Mouse (Mus musculus) common myeloid progenitor, adult 5-6 weeks (primary cell): ENCODE measurements around the gene Sapcd2. TPM values are rescaled to one million over a fixed set of nuclear protein-coding genes. Genes with fewer than 3 reads are reported as not detected.
A peak's percentile ranks its signal among the peaks of the same experiment; 100 is the strongest.

Source experiments
- ATAC-seq: replicated peaks from 2 replicates; pipeline ENCODE4 v1.8.0; 2016; ENCODE audit warnings: low read depth, mild to moderate bottlenecking, moderate TSS enrichment, inconsistent platforms; ENCODE audit not compliant: poor library complexity, severe bottlenecking
- total RNA-seq: library from RNA; stranded (forward); fragments of 200-1000, 187-1606 nt; gene quantifications from 2 replicates; pipeline ENCODE4 v1.2.3, GENCODE M21; 2017

The Sapcd2 gene
- total RNA-seq: 15.1 and 17.4 TPM in 2 replicates

- ATAC-seq: peak; percentile 92
Measured at GRCm38 (mm10) chr2:25371764-25372643, at the start of gene Sapcd2. Sapcd2 (plus strand) TSS chr2:25372321.

- no peak for ATAC-seq
Measured at GRCm38 (mm10) chr2:25326036-25326435, 46.1 kb upstream of the Sapcd2 start.

GRCm38 (mm10) chr2:25328440-25328839 is 43.7 kb upstream of the Sapcd2 start:
- ATAC-seq: no peak

- ATAC-seq: no peak
Measured at GRCm38 (mm10) chr2:25331470-25331869, 40.7 kb upstream of the Sapcd2 start.

- ATAC-seq: peak; percentile 97
Measured at GRCm38 (mm10) chr2:25332286-25333160, 39.6 kb upstream of the Sapcd2 start, which contains the start of gene Man1b1. Man1b1 (plus strand) TSS chr2:25332338.

- ATAC-seq: no peak
Measured at GRCm38 (mm10) chr2:25333569-25333968, 38.6 kb upstream of the Sapcd2 start.

GRCm38 (mm10) chr2:25338303-25338702 is 33.8 kb upstream of the Sapcd2 start:
- peak; percentile 76 for ATAC-seq

- no peak for ATAC-seq
Measured at GRCm38 (mm10) chr2:25348162-25348561, 24.0 kb upstream of the Sapcd2 start.

GRCm38 (mm10) chr2:25349499-25349898 is 22.6 kb upstream of the Sapcd2 start:
- ATAC-seq: no peak

GRCm38 (mm10) chr2:25350701-25351100 is 21.4 kb upstream of the Sapcd2 start:
- ATAC-seq: no peak

GRCm38 (mm10) chr2:25354211-25354610 is 17.9 kb upstream of the Sapcd2 start:
- no peak for ATAC-seq

- ATAC-seq: no peak
Measured at GRCm38 (mm10) chr2:25355419-25356066, 16.6 kb upstream of the Sapcd2 start.

- ATAC-seq: peak; percentile 64
Measured at GRCm38 (mm10) chr2:25356208-25357079, 15.7 kb upstream of the Sapcd2 start, which contains the start of gene Dpp7. Dpp7 (minus strand) TSS chr2:25356359.

- ATAC-seq: no peak
Measured at GRCm38 (mm10) chr2:25359848-25360247, 12.3 kb upstream of the Sapcd2 start.

- no peak for ATAC-seq
Measured at GRCm38 (mm10) chr2:25363478-25364178, 8.5 kb upstream of the Sapcd2 start.

- no peak for ATAC-seq
Measured at GRCm38 (mm10) chr2:25364313-25364712, 7.8 kb upstream of the Sapcd2 start.

- ATAC-seq: peak; percentile 34; the same call in 1 of the 2 replicates
Measured at GRCm38 (mm10) chr2:25364761-25365090, 7.4 kb upstream of the Sapcd2 start.

GRCm38 (mm10) chr2:25365091-25365761 is 6.9 kb upstream of the Sapcd2 start, which contains the start of gene Uap1l1:
Uap1l1 (minus strand) TSS chr2:25365682.
- peak; percentile 87 for ATAC-seq
